Mouse (Mus musculus) heart, embryonic 14.5 days (tissue): ENCODE measurements at regions not wholly inside any gene's neighbourhood (a gene's known extent, or its start where the extent isn't known, plus 50 kb on each side); places are given as distances from the start of the nearest gene placed in this dataset.

Experiments used
- ATAC-seq: fragments of 200-750 bp; cut with Nextera tagmentation; 2 replicates; pipeline ENCODE4 v1.8.0; 2017; ENCODE audit warnings: low read depth, moderate TSS enrichment; ENCODE audit not compliant: insufficient number of reproducible peaks, insufficient read depth, low FRiP score
- H3K27ac ChIP-seq, 2 experiments: fragments of 200-500 bp in 1 of 2; fragments of 300-500 bp in 1 of 2; sonication (generic) in 1 of 2; replicated peaks in 1 of 2; 2 replicates each; pipeline ENCODE4 v1.5.1; 2012 to 2014; ENCODE audit warnings: low read depth in 2 of 2, low read length in 2 of 2, control low read depth in 1 of 2, mild to moderate bottlenecking in 1 of 2, mixed read lengths in 1 of 2; ENCODE audit not compliant: control insufficient read depth in 1 of 2, insufficient read depth in 1 of 2
- H3K27me3 ChIP-seq: fragments of 300-500 bp; sonication (generic); 2 replicates; pipeline ENCODE4 v1.6.1; 2014; ENCODE audit warnings: mild to moderate bottlenecking, low read length, control low read depth; ENCODE audit not compliant: control insufficient read depth, insufficient read depth
- H3K36me3 ChIP-seq: fragments of 300-500 bp; sonication (generic); 2 replicates; pipeline ENCODE4 v1.6.1; 2014; ENCODE audit warnings: mild to moderate bottlenecking, control low read depth, low read length, mixed read lengths; ENCODE audit not compliant: control insufficient read depth, insufficient read depth
- H3K4me1 ChIP-seq, 2 experiments: fragments of 200-500 bp in 1 of 2; fragments of 300-500 bp in 1 of 2; sonication (generic) in 1 of 2; 2 replicates each; pipeline ENCODE4 v1.6.1; 2012 to 2014; ENCODE audit warnings: low read length in 2 of 2, control low read depth in 1 of 2, mixed read lengths in 1 of 2; ENCODE audit not compliant: control insufficient read depth in 2 of 2, insufficient read depth in 2 of 2
- H3K4me2 ChIP-seq: fragments of 300-500 bp; sonication (generic); 2 replicates; pipeline ENCODE4 v1.6.1; 2014; ENCODE audit warnings: mild to moderate bottlenecking, low read length
- H3K4me3 ChIP-seq, 2 experiments: fragments of 200-500 bp in 1 of 2; fragments of 300-500 bp in 1 of 2; sonication (generic) in 1 of 2; 2 replicates each; pipeline ENCODE4 v1.5.1; 2012 to 2014; ENCODE audit warnings: low read length in 2 of 2, mild to moderate bottlenecking in 2 of 2, control low read depth in 1 of 2, low read depth in 1 of 2, moderate library complexity in 1 of 2; ENCODE audit not compliant: control insufficient read depth in 1 of 2, insufficient read depth in 1 of 2
- H3K9ac ChIP-seq: fragments of 300-500 bp; sonication (generic); 2 replicates; pipeline ENCODE4 v1.6.1; 2014; ENCODE audit warnings: mild to moderate bottlenecking, low read length
- H3K9me3 ChIP-seq: fragments of 300-500 bp; sonication (generic); 2 replicates; pipeline ENCODE4 v1.6.1; 2016; ENCODE audit warnings: low read length, control low read depth; ENCODE audit not compliant: control insufficient read depth
- WGBS: fragments of 180-500 bp; shearing (Covaris S2); extraction: QIAGEN DNeasy Blood & Tissue Kit; methylation state at CpG from one replicate; pipeline ENCODE4 v1.1.7; 2014; 5-methylcytosine and 5-hydroxymethylcytosine counted together

- Histone ChIP-seq H3K27ac (no peak overlapping the region), H3K36me3 (no peaks in the 10 kb centered on the region), H3K9me3 (no peaks in the 10 kb centered on the region), H3K4me1 (no peaks in the 10 kb centered on the region), H3K9ac (no peak overlapping the region), H3K4me2 (no peak overlapping the region), H3K27me3 (no peaks in the 10 kb centered on the region), H3K4me3 (no peak overlapping the region)
- ATAC-seq, result no peak
- 79% methylated on average over 4 of the region's 4 CpGs for WGBS
Observed at GRCm38 (mm10) chr12:68500794-68501193, 658.2 kb downstream of the Rps29 start.

GRCm38 (mm10) chr12:68463032-68463431, 696.0 kb downstream of the Rps29 start:
- peak; percentile 87 for ATAC-seq
- H3K27ac ChIP-seq, result peak overlapping the region; percentile 55 to 73

GRCm38 (mm10) chr12:68458196-68458595, 700.8 kb downstream of the Rps29 start:
- Histone ChIP-seq H3K4me3 (no peak overlapping the region), H3K27ac (no peak overlapping the region), H3K9me3 (0 out of 2 replicates have a peak, but pooled peaks cover 3% of the 10 kb centered on the region), H3K36me3 (no peaks in the 10 kb centered on the region), H3K9ac (no peak overlapping the region), H3K4me2 (no peak overlapping the region), H3K4me1 (peaks cover 0 to 6% of the 10 kb centered on the region in 2 experiments; a peak in 2 of 4 replicates), H3K27me3 (no peaks in the 10 kb centered on the region)
- WGBS, result 80% methylated on average over 7 of the region's 7 CpGs
- no peak for ATAC-seq

More at GRCm38 (mm10) chr12:68463032-68463431, 696.0 kb downstream of the Rps29 start:
- H3K9me3 ChIP-seq, result 0 out of 2 replicates have a peak, but pooled peaks cover 3% of the 10 kb centered on the region
- H3K4me3 ChIP-seq, result no peak overlapping the region
- no peaks in the 10 kb centered on the region for H3K36me3 ChIP-seq
- no peaks in the 10 kb centered on the region for H3K27me3 ChIP-seq
- WGBS, result 9% methylated on average over 4 of the region's 4 CpGs
- peak overlapping the region; percentile 9; the same call in 1 of the 2 replicates for H3K4me2 ChIP-seq
- H3K4me1 ChIP-seq, result peaks cover 2 to 10% of the 10 kb centered on the region in 2 experiments
- no peak overlapping the region for H3K9ac ChIP-seq

GRCm38 (mm10) chr12:68426601-68427000, 732.4 kb downstream of the Rps29 start:
- no peaks in the 10 kb centered on the region for H3K9me3 ChIP-seq
- ATAC-seq, result no peak
- H3K27me3 ChIP-seq, result no peaks in the 10 kb centered on the region
- WGBS, result 66% methylated on average over 1 of the region's 1 CpGs
- H3K4me1 ChIP-seq, result no peaks in the 10 kb centered on the region
- H3K9ac ChIP-seq, result no peak overlapping the region
- no peak overlapping the region for H3K4me2 ChIP-seq
- H3K4me3 ChIP-seq, result no peak overlapping the region
- H3K36me3 ChIP-seq, result no peaks in the 10 kb centered on the region
- no peak overlapping the region for H3K27ac ChIP-seq

- Histone ChIP-seq H3K27ac (no peak overlapping the region), H3K4me3 (no peak overlapping the region), H3K27me3 (no peaks in the 10 kb centered on the region), H3K4me2 (no peak overlapping the region), H3K36me3 (no peaks in the 10 kb centered on the region), H3K4me1 (no peaks in the 10 kb centered on the region), H3K9ac (no peak overlapping the region), H3K9me3 (no peaks in the 10 kb centered on the region)
- no peak for ATAC-seq
Observed at GRCm38 (mm10) chr12:68425006-68425405, 734.0 kb downstream of the Rps29 start.
